ENCODE assay signal across 9 mouse cellular contexts in the genomic region with DNA sequence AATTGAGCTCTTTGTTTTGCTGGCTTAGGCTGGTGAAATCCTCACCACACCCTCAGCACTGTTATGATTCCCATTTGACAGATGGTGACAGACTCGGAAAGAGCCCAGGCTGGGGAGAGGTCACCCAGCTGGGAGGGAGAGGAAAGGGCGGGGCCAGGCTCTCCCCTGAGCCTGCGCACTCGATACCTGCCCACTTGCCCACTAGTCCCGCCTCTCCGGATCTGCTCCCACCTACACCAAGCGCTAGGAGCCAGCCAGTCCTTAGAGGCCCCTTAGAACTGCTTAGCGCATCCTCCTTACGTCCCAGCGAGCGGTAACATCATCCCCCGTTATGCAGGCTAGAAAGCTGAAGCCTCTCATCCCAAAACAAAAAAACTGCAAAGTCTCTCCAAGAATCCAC. TPM values are rescaled to one million over a fixed set of nuclear protein-coding genes. Genes with fewer than 3 reads are reported as not detected.
DNase-seq lines count a peak whose midpoint lies in the region; ATAC-seq and TF ChIP-seq lines count a peak whose summit lies in the region.
"Had no signal": no experiment of that assay in that cellular context is flagged by ENCODE, and none has a peak within 500 bp of the region (broad histone marks: within the 10 kb centered on the region; RNA-seq: fewer than 3 reads in every experiment).

No protein-coding gene starts in this region.

- peak; percentile 16; the same call in 1 of the 2 replicates for ATAC-seq in forebrain, postnatal 0 days
- 0 out of 2 replicates have a peak, but pooled peaks have one; percentile 4 for ATAC-seq in hindbrain, embryonic 11.5 days (ENCODE audit: low FRiP score)

- H3K9ac ChIP-seq in forebrain, postnatal 0 days: peak overlapping the region; percentile 25
- peak overlapping the region; percentile 28; the same call in 1 of the 2 replicates for H3K9ac ChIP-seq in hindbrain, embryonic 11.5 days (ENCODE audit: low read depth, low read length)
- H3K9ac ChIP-seq: liver, embryonic 15.5 days had no signal

- H3K4me2 ChIP-seq in forebrain, postnatal 0 days (ENCODE audit: low read depth): peak overlapping the region; percentile 38
- H3K4me2 ChIP-seq in hindbrain, embryonic 11.5 days (replicated peaks; ENCODE audit: low read depth, low read length): 0 out of 2 replicates have a peak overlapping the region, but pooled peaks have one; percentile 11
- H3K4me2 ChIP-seq: liver, embryonic 15.5 days had no signal

- no peak for TF ChIP-seq CTCF in forebrain, postnatal 0 days (IDR thresholded peaks at IDR 0.05; ENCODE audit: low read depth)

- no peaks in the 10 kb centered on the region for H3K9me3 ChIP-seq in forebrain, postnatal 0 days (ENCODE audit: low read length)
- no peaks in the 10 kb centered on the region for H3K9me3 ChIP-seq in hindbrain, embryonic 11.5 days (ENCODE audit: control insufficient read depth, low read length)
- H3K9me3 ChIP-seq: liver, embryonic 15.5 days had no signal

- 1% methylated on average over 12 of the region's 12 CpGs for WGBS in forebrain, postnatal 0 days
- 3% methylated on average over 12 of the region's 12 CpGs for WGBS in hindbrain, embryonic 11.5 days

- peaks cover 34% of the 10 kb centered on the region for H3K4me1 ChIP-seq in forebrain, postnatal 0 days (ENCODE audit: insufficient read depth)
- H3K4me1 ChIP-seq in hindbrain, embryonic 11.5 days (replicated peaks; ENCODE audit: control insufficient read depth, insufficient read depth, low read length): peaks cover 24% of the 10 kb centered on the region

- DNase-seq in MEL-GATA-1-ER (ENCODE audit: extremely low read depth, low read depth): peak; percentile 54
- DNase-seq in cerebellum, adult 11 months: peak; percentile 73
- peak; percentile 64 for DNase-seq in forebrain, postnatal 0 days
- DNase-seq in hindbrain, embryonic 11.5 days (ENCODE audit: low spot score): peak; percentile 55
- peak; percentile 59 to 75 for DNase-seq in layer of hippocampus, postnatal 14 days (ENCODE audit: low spot score in 2 of 2)
- DNase-seq in lung, postnatal 25 days (ENCODE audit: low spot score): peak; percentile 86
- DNase-seq in splenic B cell, adult 2 months (ENCODE audit: low read depth, low spot score): peak; percentile 22
- no peak for DNase-seq in urinary bladder, postnatal 4 days (ENCODE audit: low spot score in 2 of 2)

- H3K4me3 ChIP-seq in forebrain, postnatal 0 days (ENCODE audit: low read depth, low read length): no peak overlapping the region
- H3K4me3 ChIP-seq in hindbrain, embryonic 11.5 days (ENCODE audit: low read depth, low read length): no peak overlapping the region
- H3K4me3 ChIP-seq: liver, embryonic 15.5 days had no signal

- no peaks in the 10 kb centered on the region for H3K27me3 ChIP-seq in forebrain, postnatal 0 days (ENCODE audit: insufficient read depth, low read length)
- H3K27me3 ChIP-seq in hindbrain, embryonic 11.5 days (ENCODE audit: control insufficient read depth, insufficient read depth, low read length): no peaks in the 10 kb centered on the region
- peaks cover 5% of the 10 kb centered on the region for H3K27me3 ChIP-seq in splenic B cell, adult 2 months (ENCODE audit: control insufficient read depth, insufficient read depth, low read length, poor library complexity, severe bottlenecking)

- H3K27ac ChIP-seq in forebrain, postnatal 0 days (ENCODE audit: low read depth, low read length): peak overlapping the region; percentile 97
- H3K27ac ChIP-seq in hindbrain, embryonic 11.5 days (ENCODE audit: low read depth, low read length): peak overlapping the region; percentile 70
- H3K27ac ChIP-seq: liver, embryonic 15.5 days had no signal

- no peaks in the 10 kb centered on the region for H3K36me3 ChIP-seq in forebrain, postnatal 0 days (ENCODE audit: insufficient read depth)
- H3K36me3 ChIP-seq in hindbrain, embryonic 11.5 days (ENCODE audit: control insufficient read depth, insufficient read depth, low read length): no peaks in the 10 kb centered on the region
- H3K36me3 ChIP-seq in splenic B cell, adult 2 months (ENCODE audit: control insufficient read depth, insufficient read depth, low read length, poor library complexity, severe bottlenecking): no peaks in the 10 kb centered on the region
- H3K36me3 ChIP-seq: liver, embryonic 15.5 days had no signal

RNA-seq across cellular contexts. Expression of a gene that starts 4.6 kb away (rescaled TPM):
- 15.4 and 19.5 TPM in 2 replicates for total RNA-seq in forebrain, postnatal 0 days (2014; rRNA removed)
- polyA plus RNA-seq in forebrain, postnatal 0 days (2015; fragmentation: Nextera tagmentation; extraction: Ambion mirVana): 7.2 and 11.4 TPM in 2 replicates
- polyA plus RNA-seq in hindbrain, embryonic 11.5 days (2014; fragmentation: Nextera tagmentation; extraction: Ambion mirVana): 12.7 and 18.0 TPM in 2 replicates
- total RNA-seq in layer of hippocampus, postnatal 14 days (2021): 100 to 1,000 TPM in 1 of 2 experiments, 10 to 100 TPM in 1; 93.5 to 101 TPM

RNA-seq across cellular contexts. Expression of a gene that starts 10.9 kb away (rescaled TPM):
- total RNA-seq in forebrain, postnatal 0 days (2014; rRNA removed): 12.8 and 17.2 TPM in 2 replicates
- polyA plus RNA-seq in forebrain, postnatal 0 days (2015; fragmentation: Nextera tagmentation; extraction: Ambion mirVana): 21.6 and 23.2 TPM in 2 replicates
- 22.9 and 27.3 TPM in 2 replicates for polyA plus RNA-seq in hindbrain, embryonic 11.5 days (2014; fragmentation: Nextera tagmentation; extraction: Ambion mirVana)
- 10 to 100 TPM; 11.0 to 12.8 TPM for total RNA-seq in layer of hippocampus, postnatal 14 days (2021)

RNA-seq across cellular contexts. Expression of a gene that starts 49.9 kb away (rescaled TPM):
- total RNA-seq in forebrain, postnatal 0 days (2014; rRNA removed): 13.8 and 14.9 TPM in 2 replicates
- polyA plus RNA-seq in forebrain, postnatal 0 days (2015; fragmentation: Nextera tagmentation; extraction: Ambion mirVana): 26.9 and 27.0 TPM in 2 replicates
- polyA plus RNA-seq in hindbrain, embryonic 11.5 days (2014; fragmentation: Nextera tagmentation; extraction: Ambion mirVana): 2.8 and 2.9 TPM in 2 replicates
- 10 to 100 TPM; 28.4 to 35.0 TPM for total RNA-seq in layer of hippocampus, postnatal 14 days (2021)

Comparison
In these comparisons a context has a peak if more than half of its experiments do, and no peak if none do; other contexts are left out.
1. DNase-seq: peak in MEL-GATA-1-ER (single experiment), cerebellum, adult 11 months (single experiment), forebrain, postnatal 0 days (single experiment), hindbrain, embryonic 11.5 days (single experiment), layer of hippocampus, postnatal 14 days (2 of 2), lung, postnatal 25 days (single experiment) and splenic B cell, adult 2 months (single experiment); none in urinary bladder, postnatal 4 days (0 of 2).